Mouse (Mus musculus) liver, adult 2 months (tissue): ENCODE results near the gene Tnfsfm13.

Source experiments
- CTCF ChIP-seq: fragments of 200-500 bp; IDR thresholded peaks from 2 replicates; pipeline ENCODE4 v1.5.1; 2011; ENCODE audit warnings: low read depth, low read length, control low read depth
- POLR2A ChIP-seq: fragments of 200-500 bp; IDR thresholded peaks from 2 replicates; pipeline ENCODE4 v1.6.1; 2011; ENCODE audit warnings: low read length, control low read depth; ENCODE audit not compliant: insufficient read depth; ENCODE audit errors: extremely low read depth

GRCm38 (mm10) chr11:69687061-69687460 is 8.8 kb downstream of the Tnfsfm13 start:
- TF ChIP-seq CTCF = no peak
- no peak for TF ChIP-seq POLR2A
